Mouse (Mus musculus): Measurements from ENCODE around the gene Lpar2.

GRCm38 (mm10) chr8:69876967-69877366 lies 54.7 kb downstream of the Lpar2 start:
- TF ChIP-seq CTCF (IDR thresholded peaks at IDR 0.05; ENCODE audit: extremely low read depth, insufficient read depth, insufficient read length, insufficient replicate concordance) (no peak), POLR2A (IDR thresholded peaks at IDR 0.05; ENCODE audit: low read depth, low read length) (no peak)
